Comparison of ENCODE assay signal across 8 mouse cellular contexts in the genomic region with DNA sequence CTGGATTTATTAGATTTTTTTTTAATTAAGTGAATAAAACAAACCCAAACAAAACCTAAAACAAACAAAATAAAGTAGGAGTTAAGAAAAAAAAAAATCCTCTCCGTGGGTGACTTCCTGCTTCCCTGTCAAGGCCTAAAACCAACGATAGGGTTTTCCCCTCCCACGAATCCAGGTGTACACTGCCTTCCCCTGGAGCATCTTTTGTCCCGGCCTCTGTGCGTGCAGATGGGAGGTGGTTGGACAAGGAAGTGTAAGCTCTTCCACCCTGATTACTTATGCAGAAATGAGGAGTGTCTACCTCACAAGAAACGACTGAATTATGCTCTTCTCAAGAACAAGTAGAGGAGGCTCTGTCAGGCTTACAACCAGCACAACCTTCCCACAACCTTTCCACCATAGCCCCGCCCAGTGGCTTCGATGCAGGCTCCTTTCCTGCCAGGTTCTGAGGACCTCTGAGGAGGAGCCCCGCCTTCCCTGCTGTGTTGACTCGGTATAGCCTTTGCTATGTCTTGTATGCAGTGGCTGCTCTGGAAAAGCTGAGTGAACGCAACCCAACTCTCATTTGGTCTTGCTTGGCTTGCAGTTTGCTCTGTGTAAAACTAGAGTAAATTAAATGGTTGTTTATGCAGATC. TPM values are rescaled to one million over a fixed set of nuclear protein-coding genes. Genes with fewer than 3 reads are reported as not detected.
DNase-seq lines count a peak whose midpoint lies in the region; ATAC-seq and TF ChIP-seq lines count a peak whose summit lies in the region.

No protein-coding gene starts in this region.

- H3K4me3 ChIP-seq in kidney, postnatal 0 days (replicated peaks; ENCODE audit: low read depth, low read length), result peak overlapping the region; percentile 30
- no peak overlapping the region for H3K4me3 ChIP-seq in midbrain, embryonic 12.5 days

- H3K4me1 ChIP-seq in kidney, postnatal 0 days (replicated peaks; ENCODE audit: insufficient read depth, low read length), result peaks cover 8% of the 10 kb centered on the region; the same call in 1 of the 2 replicates
- H3K4me1 ChIP-seq in midbrain, embryonic 12.5 days, result peaks cover 17% of the 10 kb centered on the region

- TF ChIP-seq CTCF in kidney, postnatal 0 days (IDR thresholded peaks at IDR 0.05; ENCODE audit: low read depth), result no peak

- peak overlapping the region; percentile 69 for H3K4me2 ChIP-seq in kidney, postnatal 0 days (ENCODE audit: low read length)
- H3K4me2 ChIP-seq in midbrain, embryonic 12.5 days (replicated peaks), result peak overlapping the region; percentile 38

- no peak for ATAC-seq in kidney, postnatal 0 days (replicated peaks; ENCODE audit: low FRiP score, low read depth)
- ATAC-seq in midbrain, embryonic 12.5 days (ENCODE audit: low FRiP score, low read depth), result no peak; the same call in 1 of the 2 replicates

- peak overlapping the region; percentile 28; the same call in 1 of the 2 replicates for H3K9ac ChIP-seq in kidney, postnatal 0 days (ENCODE audit: low read depth, low read length)
- H3K9ac ChIP-seq in midbrain, embryonic 12.5 days (replicated peaks), result no peak overlapping the region

- H3K27ac ChIP-seq in kidney, postnatal 0 days, result no peak overlapping the region
- peak overlapping the region; percentile 58 for H3K27ac ChIP-seq in midbrain, embryonic 12.5 days (replicated peaks)

- H3K36me3 ChIP-seq in kidney, postnatal 0 days (ENCODE audit: insufficient read depth, low read length), result no peaks in the 10 kb centered on the region
- no peaks in the 10 kb centered on the region for H3K36me3 ChIP-seq in midbrain, embryonic 12.5 days

- H3K9me3 ChIP-seq in kidney, postnatal 0 days (replicated peaks; ENCODE audit: low read length), result no peaks in the 10 kb centered on the region
- no peaks in the 10 kb centered on the region for H3K9me3 ChIP-seq in midbrain, embryonic 12.5 days

- DNase-seq in adrenal gland, postnatal 14 days, result peak; percentile 24
- no peak for DNase-seq in adrenal gland, postnatal 10 days
- DNase-seq in urinary bladder, postnatal 14 days (ENCODE audit: low spot score), result peak; percentile 29
- no peak for DNase-seq in urinary bladder, postnatal 10 days (ENCODE audit: low spot score)
- no peak for DNase-seq in kidney, postnatal 0 days (ENCODE audit: low spot score)
- no peak for DNase-seq in right cerebral cortex, postnatal 14 days
- no peak for DNase-seq in gastrocnemius, postnatal 4 days (ENCODE audit: low spot score in 2 of 2)

- H3K27me3 ChIP-seq in kidney, postnatal 0 days (ENCODE audit: insufficient read depth, low read length), result no peaks in the 10 kb centered on the region
- H3K27me3 ChIP-seq in midbrain, embryonic 12.5 days, result no peaks in the 10 kb centered on the region

- WGBS in kidney, postnatal 0 days, result 12% methylated on average over 11 of the region's 11 CpGs
- WGBS in midbrain, embryonic 12.5 days, result 13% methylated on average over 11 of the region's 11 CpGs

RNA-seq across cellular contexts. Expression of a gene that starts 5.2 kb away (rescaled TPM):
- not detected in 2 replicates for total RNA-seq in adrenal gland, postnatal 14 days (2021)
- not detected for total RNA-seq in adrenal gland, postnatal 10 days (2021)
- not detected in 2 replicates for polyA plus RNA-seq in kidney, postnatal 0 days (2015; fragmentation: Nextera tagmentation; extraction: Ambion mirVana)
- polyA plus RNA-seq in midbrain, embryonic 12.5 days (2016; fragmentation: Nextera tagmentation; extraction: Ambion mirVana), result 0.25 TPM in 1 of 2 replicates, not detected in the other
- not detected for total RNA-seq in gastrocnemius, postnatal 4 days (2021)

RNA-seq across cellular contexts. Expression of a gene that starts 35.2 kb away (rescaled TPM):
- total RNA-seq in adrenal gland, postnatal 14 days (2021), result 36.5 and 42.6 TPM in 2 replicates
- total RNA-seq in adrenal gland, postnatal 10 days (2021), result 10 to 100 TPM; 29.5 to 38.3 TPM
- polyA plus RNA-seq in kidney, postnatal 0 days (2015; fragmentation: Nextera tagmentation; extraction: Ambion mirVana), result 7.6 and 7.9 TPM in 2 replicates
- polyA plus RNA-seq in midbrain, embryonic 12.5 days (2016; fragmentation: Nextera tagmentation; extraction: Ambion mirVana), result 16.5 and 17.2 TPM in 2 replicates
- 10 to 100 TPM; 36.7 to 39.8 TPM for total RNA-seq in gastrocnemius, postnatal 4 days (2021)

Comparison
In these comparisons a context has a peak if more than half of its experiments do, and no peak if none do; other contexts are left out.
1. DNase-seq: peak in adrenal gland, postnatal 14 days (single experiment) and urinary bladder, postnatal 14 days (single experiment); none in adrenal gland, postnatal 10 days (single experiment), urinary bladder, postnatal 10 days (single experiment), kidney, postnatal 0 days (single experiment), right cerebral cortex, postnatal 14 days (single experiment) and gastrocnemius, postnatal 4 days (0 of 2).